Mouse (Mus musculus): Measurements from ENCODE around the gene AA467197. TPM values are rescaled to one million over a fixed set of nuclear protein-coding genes. Genes with fewer than 3 reads are reported as not detected.

The AA467197 gene
- total and polyA plus RNA-seq, 3 experiments = 3.1 to 30.4 (median 6.4) TPM

DNA sequence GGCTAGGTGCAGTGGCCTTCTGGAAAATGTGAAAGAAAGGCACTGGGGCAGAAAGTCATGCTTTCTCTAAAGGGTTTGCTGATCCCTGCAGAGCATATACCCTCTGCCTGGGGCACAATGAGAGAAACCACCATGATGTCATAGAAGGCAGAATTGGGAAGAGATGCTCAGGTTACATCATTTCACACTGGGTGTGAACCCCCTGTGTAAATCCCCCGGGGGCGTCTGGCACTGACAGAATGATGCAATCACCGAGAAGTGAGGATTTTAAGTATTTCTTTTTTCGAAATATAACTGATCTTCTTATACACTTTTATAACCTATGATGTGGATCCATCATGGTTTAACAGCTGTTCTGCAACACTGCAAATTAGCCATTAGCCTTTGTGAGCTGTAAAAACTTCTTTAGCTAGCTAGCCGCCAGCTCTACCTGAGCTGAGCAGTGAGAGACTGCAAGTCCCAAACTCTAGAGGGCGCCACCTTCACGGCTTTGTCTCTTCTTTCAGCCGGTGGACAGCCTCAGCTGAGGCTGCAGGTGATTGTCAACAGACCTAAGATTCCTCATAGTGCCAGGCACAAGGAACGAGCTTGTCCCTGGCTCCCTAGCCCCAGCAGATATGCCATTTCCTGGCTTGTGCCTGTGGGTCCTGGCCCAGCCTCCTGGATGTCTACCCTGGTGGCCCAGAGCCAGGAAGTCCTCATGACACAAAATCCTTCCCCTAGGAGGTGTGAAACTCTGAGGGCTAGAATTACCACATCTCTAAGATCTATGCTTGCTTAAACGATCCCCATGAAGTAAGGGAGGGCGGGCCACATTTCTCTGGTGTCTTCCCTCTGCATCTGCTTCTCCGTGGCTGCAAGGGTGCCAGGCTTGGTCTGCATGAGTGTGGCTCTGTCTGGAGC lies 29.4 kb downstream of the AA467197 start (continued):
- TF ChIP-seq TBP (conservative IDR thresholded peaks at IDR 0.05; ENCODE audit: low read depth, low read length) = 0 out of 2 replicates have a peak, but pooled peaks have one; percentile 16

DNA sequence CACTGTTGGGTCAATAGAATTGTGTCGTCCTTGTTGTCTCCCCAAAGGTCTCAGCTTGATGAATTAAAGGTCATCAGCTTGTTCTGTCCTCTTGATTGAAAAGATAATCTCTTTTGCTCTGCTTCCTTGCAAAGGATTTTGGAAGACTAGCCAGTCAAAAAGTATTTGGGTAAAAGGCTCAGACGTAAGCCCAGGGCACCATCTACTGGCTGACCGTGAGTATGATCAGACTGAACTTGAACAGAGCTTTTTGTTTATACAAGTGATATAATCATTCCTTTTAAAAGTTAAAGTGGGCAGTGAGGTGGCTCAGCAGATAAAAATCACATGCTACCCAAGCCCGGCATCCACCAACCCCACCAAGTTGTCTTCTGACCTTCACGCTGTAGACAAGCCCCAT lies 31.1 kb downstream of the AA467197 start:
- Histone ChIP-seq H3K9me3 (replicated peaks; ENCODE audit: low read length) (no peaks in the 10 kb centered on the region), H3K4me3 (replicated peaks in 1 of 3; ENCODE audit: low read depth in 2 of 3, low read length in 2 of 3, poor library complexity in 1 of 3) (no peak overlapping the region), H3K79me2 (replicated peaks; ENCODE audit: control insufficient read depth, extremely low read depth, insufficient read depth, poor library complexity, severe bottlenecking) (no peaks in the 10 kb centered on the region), H3K4me1 (ENCODE audit: control insufficient read depth in 1 of 2, insufficient read depth in 2 of 2) (peaks cover 15 to 52% of the 10 kb centered on the region in 2 experiments), H3K27ac (ENCODE audit: insufficient read depth, low read depth) (no peak overlapping the region), H3K9ac (ENCODE audit: insufficient read depth, low read depth) (no peak overlapping the region), H3K36me3 (replicated peaks in 1 of 2; ENCODE audit: control insufficient read depth in 1 of 2, insufficient read depth in 1 of 2, low read length in 1 of 2) (no peaks in the 10 kb centered on the region), H3K4me2 (ENCODE audit: insufficient read depth, low read depth, poor library complexity, severe bottlenecking) (no peak overlapping the region), H3K27me3 (replicated peaks) (no peaks in the 10 kb centered on the region)
- TF ChIP-seq JUN (IDR thresholded peaks at IDR 0.05; ENCODE audit: insufficient read depth, low read depth, low read length) (no peak), SMC3 (IDR thresholded peaks at IDR 0.05; ENCODE audit: low read depth, low read length) (peak; percentile 84), HCFC1 (IDR thresholded peaks at IDR 0.05; ENCODE audit: low read depth, low read length) (no peak), ETS1 (conservative IDR thresholded peaks at IDR 0.05; ENCODE audit: low read depth, low read length) (no peak), RAD21 (IDR thresholded peaks at IDR 0.05; ENCODE audit: low read depth, low read length) (peak; percentile 98), CTCF (conservative IDR thresholded peaks at IDR 0.05 in 1 of 2, IDR thresholded peaks at IDR 0.05 in 1 of 2; ENCODE audit: low read depth in 2 of 2, low read length in 2 of 2) (peak; percentile 41 to 96; a peak in 3 of 4 replicates), IRF4 (IDR thresholded peaks at IDR 0.05; ENCODE audit: low read depth, low read length) (no peak), USF1 (IDR thresholded peaks at IDR 0.05; ENCODE audit: low read depth, low read length) (no peak), ZC3H11A (IDR thresholded peaks at IDR 0.05; ENCODE audit: low read depth, low read length) (peak; percentile 42; the same call in 1 of the 2 replicates), PAX5 (IDR thresholded peaks at IDR 0.05; ENCODE audit: low read length) (no peak)
- dilution Hi-C loops (cut with MboI; ENCODE audit: extremely low pct_ligation_motif_present, extremely low pct_unique_long_range_greater_than_20kb, low sequenced_read_pairs) = no loop called here
- in situ Hi-C loops (cut with MboI; ENCODE audit: low pct_ligation_motif_present, low pct_unique_long_range_greater_than_20kb, low sequenced_read_pairs) = no loop called here
- DNase-seq (ENCODE audit: extremely low read depth) = peak; percentile 61

DNA sequence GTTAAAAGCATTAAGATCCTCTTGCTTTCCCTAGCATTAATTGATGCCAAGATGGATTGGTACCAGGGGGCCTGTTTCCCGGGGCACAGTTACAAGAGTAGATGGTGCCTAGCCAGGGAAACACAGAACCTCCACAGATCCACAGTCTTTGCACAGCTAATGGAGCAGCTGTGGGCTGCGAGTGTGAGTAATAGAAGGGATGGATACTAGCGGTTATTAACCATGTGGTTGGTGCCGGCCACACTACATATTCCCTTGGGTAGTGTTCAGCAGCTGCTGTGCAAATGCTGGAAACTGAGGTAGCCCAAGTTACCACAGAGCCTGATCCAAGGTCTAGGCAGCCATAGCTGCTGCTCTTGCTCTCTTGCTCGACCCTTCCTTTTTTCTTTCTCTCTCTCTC lies 34.9 kb downstream of the AA467197 start:
- no peak overlapping the region for H3K4me2 ChIP-seq (ENCODE audit: insufficient read depth, low read depth, poor library complexity, severe bottlenecking)
- H3K4me3 ChIP-seq (replicated peaks in 1 of 3; ENCODE audit: low read depth in 2 of 3, low read length in 2 of 3, poor library complexity in 1 of 3) = no peak overlapping the region
- no peak overlapping the region for H3K9ac ChIP-seq (ENCODE audit: insufficient read depth, low read depth)
- no peaks in the 10 kb centered on the region for H3K79me2 ChIP-seq (replicated peaks; ENCODE audit: control insufficient read depth, extremely low read depth, insufficient read depth, poor library complexity, severe bottlenecking)
- dilution Hi-C loops (cut with MboI; ENCODE audit: extremely low pct_ligation_motif_present, extremely low pct_unique_long_range_greater_than_20kb, low sequenced_read_pairs) = no loop called here
- in situ Hi-C loops (cut with MboI; ENCODE audit: low pct_ligation_motif_present, low pct_unique_long_range_greater_than_20kb, low sequenced_read_pairs) = loop anchor here (10.0 kb wide), 2 partner anchors 83 to 97 kb away; no protein-coding TSS in a partner anchor
- TF ChIP-seq ZKSCAN1 (IDR thresholded peaks at IDR 0.05; ENCODE audit: borderline replicate concordance, low read depth, low read length) (no peak), RAD21 (IDR thresholded peaks at IDR 0.05; ENCODE audit: low read depth, low read length) (no peak), JUN (IDR thresholded peaks at IDR 0.05; ENCODE audit: insufficient read depth, low read depth, low read length) (no peak), MAX (IDR thresholded peaks at IDR 0.05; ENCODE audit: low read length) (no peak), PAX5 (IDR thresholded peaks at IDR 0.05; ENCODE audit: low read length) (no peak), BHLHE40 (IDR thresholded peaks at IDR 0.05; ENCODE audit: low read depth, low read length) (no peak), TBP (conservative IDR thresholded peaks at IDR 0.05; ENCODE audit: low read depth, low read length) (no peak), ETS1 (conservative IDR thresholded peaks at IDR 0.05; ENCODE audit: low read depth, low read length) (no peak), NRF1 (IDR thresholded peaks at IDR 0.05; ENCODE audit: low read depth, low read length) (no peak), KAT2A (IDR thresholded peaks at IDR 0.05; ENCODE audit: insufficient replicate concordance, low read length) (no peak), GABPA (IDR thresholded peaks at IDR 0.05; ENCODE audit: insufficient replicate concordance, low read depth, low read length) (no peak), HCFC1 (IDR thresholded peaks at IDR 0.05; ENCODE audit: low read depth, low read length) (no peak), NELFE (IDR thresholded peaks at IDR 0.05; ENCODE audit: low read depth, low read length) (no peak), RCOR1 (conservative IDR thresholded peaks at IDR 0.05; ENCODE audit: low read depth, low read length) (no peak), MAFK (IDR thresholded peaks at IDR 0.05; ENCODE audit: insufficient replicate concordance, low read length) (no peak), ELF1 (IDR thresholded peaks at IDR 0.05; ENCODE audit: low read depth, low read length) (no peak), USF2 (conservative IDR thresholded peaks at IDR 0.05; ENCODE audit: low read depth, low read length) (no peak), USF1 (IDR thresholded peaks at IDR 0.05; ENCODE audit: low read depth, low read length) (no peak)
- DNase-seq (ENCODE audit: extremely low read depth) = no peak
- no peak overlapping the region for H3K27ac ChIP-seq (ENCODE audit: insufficient read depth, low read depth)
- H3K27me3 ChIP-seq (replicated peaks) = no peaks in the 10 kb centered on the region
- no peaks in the 10 kb centered on the region for H3K9me3 ChIP-seq (replicated peaks; ENCODE audit: low read length)
- peaks cover 16 to 28% of the 10 kb centered on the region in 2 experiments for H3K4me1 ChIP-seq (ENCODE audit: control insufficient read depth in 1 of 2, insufficient read depth in 2 of 2)
- H3K36me3 ChIP-seq (replicated peaks in 1 of 2; ENCODE audit: control insufficient read depth in 1 of 2, insufficient read depth in 1 of 2, low read length in 1 of 2) = no peaks in the 10 kb centered on the region
